Mouse (Mus musculus): ENCODE measurements around the gene Vps45.

Vps45 gene

DNA sequence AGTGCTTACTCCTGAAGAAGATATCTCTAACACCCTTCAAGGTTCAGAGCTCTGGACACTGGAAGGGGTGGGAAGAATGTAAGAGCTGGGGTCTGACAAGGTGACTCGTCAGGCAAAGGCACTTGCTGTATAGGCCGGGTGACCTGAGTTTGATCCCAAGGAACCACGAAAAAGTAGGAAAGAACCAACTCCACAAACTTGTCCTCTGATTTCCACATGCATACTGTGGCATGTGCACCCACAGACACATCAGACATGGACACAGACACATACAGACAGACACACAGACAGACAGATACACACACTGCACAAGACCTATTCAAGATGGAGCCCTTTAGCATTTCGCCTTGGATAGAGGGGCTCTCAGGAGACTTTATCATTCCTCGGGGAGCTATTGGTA lies 20.1 kb downstream of the Vps45 start:
- DNase-seq (ENCODE audit: low spot score): no peak

DNA sequence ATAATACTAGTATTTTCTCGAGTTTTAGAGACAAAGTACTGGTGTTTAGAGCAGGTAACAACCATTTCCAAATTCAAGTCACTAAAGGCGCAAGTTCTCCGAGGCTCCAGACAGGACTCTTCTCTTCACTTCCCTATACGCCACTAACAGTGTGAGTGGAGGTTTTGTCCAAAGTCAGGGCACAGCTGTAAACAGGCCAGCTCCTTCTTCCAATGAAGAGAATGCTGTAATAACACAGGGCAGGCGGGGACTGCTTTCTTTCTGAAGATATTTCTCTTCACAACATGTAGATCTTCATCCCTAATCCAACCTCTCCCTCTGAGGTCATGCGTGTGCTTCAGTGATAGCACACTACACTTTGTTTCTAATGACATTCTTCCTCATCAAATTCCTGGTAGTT lies 21.5 kb downstream of the Vps45 start:
- no peak for DNase-seq (ENCODE audit: low spot score)

DNA sequence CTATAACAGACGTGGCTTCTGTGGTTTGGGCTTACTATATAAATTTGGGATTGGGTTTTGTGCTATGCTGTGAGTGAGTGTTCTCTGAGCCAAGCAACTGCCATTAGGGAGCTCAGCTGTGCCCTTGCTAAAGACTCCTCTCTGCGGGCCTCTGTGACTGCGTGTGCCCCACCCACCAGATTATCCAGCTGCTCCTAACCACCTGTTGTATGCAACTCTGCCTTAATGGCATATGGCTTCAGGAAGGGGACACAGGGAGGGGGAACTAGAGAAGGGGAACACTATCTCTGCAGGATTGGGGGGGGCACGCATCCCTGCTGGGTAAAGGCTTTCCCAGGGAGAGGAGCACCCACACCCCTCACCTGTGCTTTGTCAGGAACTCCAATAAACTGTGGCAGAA lies 25.2 kb downstream of the Vps45 start:
- DNase-seq (ENCODE audit: low spot score): no peak

DNA sequence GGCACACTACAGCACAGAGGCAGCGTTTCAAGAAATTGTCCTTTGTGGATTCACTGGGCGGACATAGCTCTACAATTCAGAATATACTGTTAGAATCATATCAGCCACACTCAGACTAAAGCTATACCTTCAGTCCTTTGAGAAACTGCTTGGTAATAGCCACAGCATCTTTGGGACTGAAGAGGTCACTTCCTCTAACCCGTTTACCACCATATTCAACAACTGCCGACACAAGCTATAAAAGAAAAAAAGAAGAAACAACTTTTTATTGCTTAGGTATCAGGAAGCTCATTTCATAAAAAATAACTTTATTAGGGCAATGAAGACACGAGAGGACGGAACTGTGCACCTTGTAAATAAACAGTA lies 25.6 kb downstream of the Vps45 start:
- DNase-seq (ENCODE audit: low spot score): no peak

DNA sequence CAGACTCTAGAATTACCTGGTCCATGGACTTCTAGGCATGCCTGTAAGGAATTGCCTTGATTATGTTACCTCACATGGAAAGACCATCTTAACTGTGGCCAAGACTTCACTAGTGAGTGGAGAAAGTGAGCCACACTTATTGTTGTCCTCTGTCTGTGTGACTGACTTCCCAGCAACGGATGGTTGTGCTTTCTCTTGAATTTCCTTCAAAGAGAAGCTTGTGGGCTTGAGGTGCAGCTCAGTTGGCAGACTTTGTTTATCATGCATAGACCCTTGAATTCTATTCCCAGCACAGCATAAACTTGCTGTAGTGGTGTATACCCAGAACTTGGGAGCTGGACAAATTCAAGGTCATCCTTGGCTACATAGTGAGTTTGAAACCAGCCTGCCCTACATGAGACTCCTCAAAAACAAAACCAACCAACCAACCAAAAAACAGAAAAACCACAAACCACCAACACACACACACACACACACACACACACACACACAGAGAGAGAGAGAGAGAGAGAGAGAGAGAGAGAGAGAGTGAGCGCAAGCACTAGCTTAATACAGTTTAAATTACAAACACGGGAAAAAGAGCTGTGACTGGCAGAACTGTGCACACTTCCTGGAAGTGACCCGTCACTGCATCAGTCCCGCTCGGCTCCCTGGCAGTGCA lies 26.1 kb downstream of the Vps45 start:
- DNase-seq (ENCODE audit: low spot score): no peak

DNA sequence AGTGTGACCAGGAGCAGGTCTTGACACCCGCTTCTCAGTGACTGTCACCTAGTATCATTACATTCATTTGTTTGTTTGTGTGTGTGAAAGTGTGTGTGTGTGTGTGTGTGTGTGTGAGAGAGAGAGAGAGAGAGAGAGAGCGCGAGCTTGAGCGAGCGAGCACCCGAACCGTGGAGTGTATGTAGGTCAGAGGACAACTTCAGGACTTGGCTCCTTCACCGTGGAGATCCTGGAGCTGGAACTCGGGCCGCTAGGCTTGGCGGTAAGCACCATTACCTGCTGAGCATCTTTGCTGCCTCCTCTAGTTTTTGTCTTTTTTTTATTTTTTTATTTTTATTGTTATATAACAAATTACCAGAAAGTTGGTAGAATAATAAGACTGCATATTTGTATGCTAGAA lies 28.5 kb downstream of the Vps45 start:
- DNase-seq (ENCODE audit: low spot score): no peak

DNA sequence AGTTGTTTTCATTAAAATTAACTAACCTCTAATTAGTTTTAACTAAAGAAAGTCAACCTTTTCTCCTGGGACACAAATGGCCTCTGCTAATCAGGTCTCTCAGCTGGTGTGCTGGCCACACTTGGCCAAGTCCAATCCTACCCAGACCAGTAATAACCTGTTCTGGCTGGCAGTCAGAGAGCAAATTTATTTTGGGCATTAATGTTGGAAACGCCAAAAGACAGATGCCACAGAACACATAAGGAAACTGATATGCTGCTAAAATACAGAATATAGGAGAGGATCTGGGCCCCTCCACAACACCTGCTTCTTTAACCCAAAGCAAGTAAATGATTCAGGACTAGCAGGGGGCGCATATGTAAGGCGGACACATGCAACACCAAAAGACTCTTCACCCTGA lies 28.9 kb downstream of the Vps45 start:
- DNase-seq (ENCODE audit: low spot score): no peak

DNA sequence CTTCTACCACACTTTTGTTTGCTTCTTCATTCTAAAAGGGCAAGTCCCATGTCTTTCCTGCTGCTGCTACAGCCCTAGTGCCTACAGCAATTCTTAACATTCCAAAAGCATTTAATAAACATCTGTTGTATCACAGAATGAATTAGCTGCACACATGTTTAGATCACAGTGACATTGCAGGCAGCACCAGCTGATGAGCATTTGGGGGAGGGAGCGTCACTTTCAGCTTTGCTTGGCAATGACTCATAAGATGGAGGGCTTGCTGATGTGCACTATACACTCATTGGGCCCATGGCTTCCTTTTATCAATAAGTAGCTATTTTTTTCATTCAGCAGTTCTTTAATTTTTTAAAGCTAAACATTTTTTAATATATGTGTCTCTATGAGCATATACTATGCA lies 30.4 kb downstream of the Vps45 start:
- DNase-seq (ENCODE audit: low spot score): peak; percentile 32

DNA sequence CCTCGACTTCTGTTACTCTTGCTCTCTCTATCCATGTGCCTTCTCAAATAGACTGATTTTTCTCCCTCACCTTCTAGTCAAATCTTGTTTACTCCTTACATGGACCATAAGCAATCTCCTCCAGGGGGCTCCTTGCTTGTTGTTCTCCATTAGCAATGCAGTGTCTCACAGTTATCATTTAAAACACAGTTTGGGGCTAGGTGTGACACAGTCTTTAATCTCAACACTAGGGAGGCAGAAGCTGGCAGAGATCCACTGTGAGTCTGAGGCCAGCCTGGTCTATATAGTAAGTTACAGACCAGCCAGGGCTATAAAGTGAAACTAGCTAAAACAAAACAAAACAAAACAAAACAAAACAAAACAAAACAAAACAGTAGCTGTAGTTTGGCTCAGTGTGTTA lies 31.1 kb downstream of the Vps45 start:
- DNase-seq (ENCODE audit: low spot score): no peak

DNA sequence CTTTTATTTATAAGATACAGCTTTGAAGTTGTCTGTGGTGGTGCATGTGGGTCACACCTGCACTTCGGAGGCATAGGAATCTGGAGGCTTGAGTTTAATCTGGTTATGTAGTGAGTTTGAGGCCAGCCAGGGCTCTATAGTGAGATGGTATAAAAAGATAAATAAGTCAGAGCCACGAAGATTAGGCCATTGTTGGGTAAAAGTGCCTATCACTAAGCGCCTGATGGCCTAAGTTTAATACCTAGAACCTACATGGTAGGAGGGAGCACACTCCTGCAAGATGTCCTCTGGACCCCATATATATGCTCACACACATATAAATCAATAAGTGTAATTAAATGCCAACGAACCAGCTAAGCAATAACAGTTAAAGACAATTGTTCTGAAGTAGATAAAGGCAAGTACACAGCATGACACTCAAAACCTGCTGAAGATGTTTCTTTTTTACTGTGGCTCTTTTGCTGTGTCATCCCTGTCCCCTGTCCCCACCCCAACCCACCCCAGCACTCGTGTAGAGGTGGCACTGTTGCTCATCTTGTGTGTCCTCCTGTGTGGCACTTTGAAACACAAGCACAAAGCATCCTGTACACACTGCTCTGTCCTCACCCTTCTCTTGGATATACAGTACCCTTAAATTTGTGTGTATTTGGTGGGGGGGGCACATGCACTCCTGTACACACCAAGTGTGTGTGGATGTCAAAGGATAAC lies 36.7 kb downstream of the Vps45 start:
- no peak for DNase-seq (ENCODE audit: low spot score)

DNA sequence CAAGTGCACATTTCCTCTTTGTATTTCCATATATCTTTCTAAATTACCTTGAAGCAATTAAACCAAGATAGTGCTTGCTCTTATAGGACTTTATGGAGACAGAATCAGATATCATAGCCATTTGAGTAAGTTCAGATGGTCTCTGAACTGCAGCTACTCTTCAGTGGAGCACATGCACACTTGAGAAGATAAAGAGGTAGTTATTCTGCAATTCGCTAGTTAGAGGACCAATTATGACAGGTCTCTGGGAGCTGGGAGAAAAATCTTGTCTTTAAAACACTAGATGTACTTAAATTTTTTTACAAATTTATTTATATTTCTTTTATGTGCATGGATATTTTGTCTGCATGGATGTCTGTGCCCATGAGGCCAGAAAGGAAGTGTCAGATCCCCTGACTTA lies 37.5 kb downstream of the Vps45 start:
- DNase-seq (ENCODE audit: low spot score): no peak

DNA sequence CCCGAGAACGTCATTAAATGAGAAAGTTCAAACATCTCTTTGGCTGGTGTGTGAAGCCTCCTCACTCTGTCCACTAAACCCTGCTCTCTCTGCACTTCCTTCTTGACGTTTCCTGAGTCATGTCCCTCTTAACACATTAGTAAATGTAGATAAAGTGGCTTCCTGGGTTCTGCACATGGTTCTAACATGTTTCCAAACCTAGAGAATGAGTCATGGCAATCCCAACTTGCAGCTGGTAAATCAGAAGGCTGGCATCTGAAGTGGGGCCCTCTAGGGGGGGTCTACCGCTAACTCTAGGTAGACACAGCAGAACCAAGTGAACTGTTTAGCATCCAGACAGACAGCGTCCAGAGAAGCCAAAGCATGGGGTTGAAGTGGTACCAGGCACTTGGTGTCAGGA lies 40.8 kb downstream of the Vps45 start:
- peak; percentile 41 for DNase-seq (ENCODE audit: low spot score)

DNA sequence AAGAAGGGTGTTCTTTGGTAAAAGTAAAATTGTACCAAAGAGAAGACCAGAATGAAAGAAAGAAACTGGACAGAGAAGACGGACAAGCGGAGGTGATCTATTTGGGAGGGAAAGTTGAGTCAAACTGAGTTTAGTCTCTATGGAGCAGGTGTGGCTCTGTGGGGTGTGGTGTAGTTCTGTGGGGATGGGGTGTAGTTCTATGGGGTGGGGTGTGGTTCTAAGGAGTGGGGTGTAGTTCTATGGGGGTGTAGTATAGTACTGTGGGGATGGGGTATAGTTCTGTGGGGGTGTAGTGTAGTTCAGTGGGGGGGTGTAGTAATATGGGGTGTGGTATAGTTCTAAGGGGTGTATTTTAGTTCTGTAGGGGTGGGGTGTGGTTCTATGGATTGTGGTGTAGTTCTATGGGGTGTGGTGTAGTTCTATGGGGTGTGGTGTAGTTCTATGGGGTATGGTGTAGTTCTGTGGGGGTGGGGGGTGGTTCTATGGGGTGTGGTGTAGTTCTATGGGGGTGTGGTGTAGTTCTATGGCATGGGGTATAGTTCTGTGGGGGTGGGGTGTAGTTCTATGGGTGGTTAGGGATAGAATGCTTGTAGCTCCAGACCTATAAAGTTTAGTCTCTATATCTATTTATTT lies 41.9 kb downstream of the Vps45 start:
- no peak for DNase-seq (ENCODE audit: low spot score)

DNA sequence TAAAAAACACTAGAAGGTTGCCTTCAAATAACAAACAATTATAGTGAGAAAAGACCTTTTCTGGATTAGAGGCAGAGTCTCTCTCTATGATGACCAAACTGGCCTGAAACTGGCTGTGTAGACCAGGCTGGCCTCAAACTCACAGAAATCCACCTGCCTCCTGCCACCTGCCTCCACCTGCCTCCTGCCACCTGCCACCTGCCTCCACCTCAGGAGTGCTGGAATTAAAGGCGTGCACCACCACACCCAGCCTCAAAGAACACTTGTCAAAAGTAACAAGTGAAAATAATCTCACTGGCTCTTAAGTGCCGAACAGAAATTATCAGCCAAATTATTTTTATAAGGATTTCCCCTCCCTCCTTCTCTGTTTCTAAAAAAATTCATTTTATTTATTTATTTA lies 42.6 kb downstream of the Vps45 start:
- DNase-seq (ENCODE audit: low spot score): no peak

DNA sequence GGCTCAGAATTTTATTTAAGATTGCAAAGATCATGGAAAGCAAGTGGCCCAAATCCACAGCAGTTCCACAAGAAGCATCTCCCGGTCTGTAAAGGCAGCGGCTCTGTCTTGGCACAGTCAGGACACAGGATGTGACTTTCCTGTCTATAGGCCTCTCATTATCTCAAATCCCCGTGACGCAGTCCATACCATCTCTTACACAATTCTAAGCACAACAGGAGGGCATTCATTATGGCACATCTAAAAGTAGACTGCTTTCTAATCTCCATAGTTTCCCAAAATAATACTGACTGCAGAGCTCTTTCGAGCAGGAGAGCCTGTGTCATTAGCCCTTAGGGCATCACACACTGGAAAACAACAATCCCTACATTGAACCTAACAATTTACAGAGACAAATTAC lies 45.5 kb downstream of the Vps45 start:
- DNase-seq (ENCODE audit: low spot score): no peak

DNA sequence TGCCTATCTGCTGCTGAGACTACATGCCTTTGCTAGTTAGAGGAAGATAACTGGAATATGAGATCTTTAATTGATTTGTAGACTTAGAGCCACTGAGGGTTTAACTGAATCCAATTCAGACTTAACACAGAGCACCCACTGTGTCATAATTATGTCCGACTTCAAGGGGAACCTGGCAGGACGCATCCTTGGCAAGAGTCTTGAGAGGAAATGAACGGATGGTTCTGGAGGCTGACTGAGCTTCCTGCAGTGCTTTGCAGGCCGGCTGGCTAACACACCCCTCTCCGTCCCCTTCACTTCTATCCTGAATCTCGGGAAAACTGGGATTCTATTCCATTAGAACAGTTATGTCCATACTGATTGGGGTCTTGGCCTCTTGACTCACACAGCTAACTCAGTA lies 49.8 kb downstream of the Vps45 start:
- no peak for DNase-seq (ENCODE audit: low spot score)

DNA sequence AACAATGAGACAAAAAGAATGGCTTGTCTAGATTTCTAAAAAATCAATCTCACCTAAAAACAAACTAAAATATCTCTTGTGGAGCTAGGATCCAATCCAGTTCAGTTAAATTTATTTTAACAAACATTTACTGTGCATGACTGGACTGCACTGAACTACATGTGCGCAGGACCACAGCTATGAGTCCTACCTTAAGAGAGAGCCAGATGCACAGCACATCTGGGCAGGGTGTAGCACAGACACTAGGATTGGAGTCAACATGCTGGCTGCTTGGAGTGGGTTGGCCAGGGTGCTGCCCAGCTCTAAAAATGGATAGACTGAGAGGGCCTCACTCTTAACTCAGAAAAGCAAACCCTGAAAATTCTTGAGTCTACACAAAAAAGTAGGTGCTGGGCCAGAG lies 56.7 kb downstream of the Vps45 start:
- no peak for DNase-seq (ENCODE audit: low spot score)

DNA sequence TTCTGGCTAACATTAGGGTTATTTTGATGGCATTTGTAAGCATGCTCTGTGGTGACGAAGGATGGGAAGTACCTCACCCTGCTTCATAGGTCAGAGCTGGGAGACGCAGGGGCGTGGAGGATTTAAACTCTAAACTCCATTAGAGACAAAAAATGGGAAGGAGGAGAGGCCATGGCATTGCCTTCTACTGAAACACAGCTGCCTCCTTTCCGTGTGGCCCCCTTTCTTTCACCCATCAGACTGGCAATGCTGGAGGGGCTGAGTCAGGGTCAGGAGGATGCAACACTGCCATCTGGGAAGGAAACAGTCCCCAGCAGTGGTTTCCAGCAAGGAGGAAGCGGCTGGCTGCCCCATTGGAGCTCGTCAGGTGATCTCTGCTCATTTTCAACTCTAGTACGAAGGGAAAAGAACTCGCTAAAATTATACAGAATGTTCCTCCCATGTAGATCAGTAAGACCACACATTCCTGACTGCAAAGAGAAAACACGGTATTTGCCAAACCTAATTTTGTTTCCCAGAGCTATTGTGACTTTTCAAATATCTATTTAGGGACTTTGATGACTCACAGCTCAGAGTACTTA lies 57.3 kb downstream of the Vps45 start:
- DNase-seq (ENCODE audit: low spot score): peak; percentile 48

DNA sequence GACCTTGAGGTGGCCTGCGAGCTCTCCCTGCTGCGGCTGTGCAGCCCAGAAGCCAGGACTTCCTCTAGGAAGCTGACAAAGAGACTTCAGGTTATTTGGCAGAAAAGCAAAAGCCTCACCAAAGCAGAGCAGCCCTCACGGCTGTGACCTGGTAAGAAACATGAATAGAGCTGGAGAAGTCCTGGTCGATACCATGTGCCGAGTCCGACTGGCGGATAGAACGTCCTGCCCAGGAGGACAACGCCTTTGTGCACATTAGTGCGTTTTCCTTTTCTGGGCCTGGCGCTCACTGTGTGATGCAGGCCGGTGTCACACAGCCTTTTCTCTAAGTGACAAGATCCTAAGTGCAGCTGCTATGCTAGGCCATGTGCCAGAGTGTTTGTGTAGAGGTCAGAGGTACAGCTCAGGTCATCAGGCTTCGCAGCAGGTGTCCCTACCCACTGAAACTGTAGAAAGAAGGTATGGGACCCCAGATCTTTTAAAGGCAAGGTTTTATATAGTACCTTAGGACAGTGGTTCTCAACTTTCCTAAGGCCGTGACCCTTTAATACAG lies 58.1 kb downstream of the Vps45 start:
- DNase-seq (ENCODE audit: low spot score): no peak

DNA sequence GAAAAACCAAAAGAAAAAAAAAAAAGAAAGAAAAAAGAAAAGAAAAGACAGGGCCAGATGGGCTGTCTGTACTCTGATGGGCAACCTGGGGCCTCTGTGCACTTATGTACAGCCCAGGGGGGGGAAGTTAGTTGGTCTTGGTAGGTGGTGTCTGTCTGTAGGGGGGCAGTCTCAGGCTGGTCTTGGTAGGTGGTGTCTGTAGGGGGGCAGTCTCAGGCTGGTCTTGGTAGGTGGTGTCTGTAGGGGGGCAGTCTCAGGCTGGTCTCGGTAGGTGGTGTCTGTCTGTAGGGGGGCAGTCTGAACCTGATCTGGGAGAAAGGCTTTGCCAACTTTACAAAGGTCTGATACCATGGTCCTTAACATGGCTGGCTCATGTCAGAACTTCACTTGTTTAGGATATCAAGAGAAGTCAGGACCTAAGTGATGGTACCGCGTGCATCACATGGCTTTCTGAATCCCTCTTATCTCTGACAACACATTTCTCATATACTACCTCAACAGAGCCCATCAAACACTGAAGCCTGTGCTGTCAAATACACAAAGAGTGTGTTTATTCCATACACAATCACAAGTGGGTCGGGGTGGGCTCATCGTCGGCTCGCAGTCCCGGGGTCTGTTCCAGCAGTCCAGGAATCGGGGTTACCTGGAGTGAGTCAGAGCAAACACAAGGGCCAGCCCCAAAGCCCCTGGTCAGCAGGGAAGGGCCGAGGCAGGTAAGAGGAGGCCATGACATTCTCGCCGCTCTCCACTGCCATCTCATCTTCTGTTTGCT lies 58.8 kb downstream of the Vps45 start:
- DNase-seq (ENCODE audit: low spot score): no peak

DNA sequence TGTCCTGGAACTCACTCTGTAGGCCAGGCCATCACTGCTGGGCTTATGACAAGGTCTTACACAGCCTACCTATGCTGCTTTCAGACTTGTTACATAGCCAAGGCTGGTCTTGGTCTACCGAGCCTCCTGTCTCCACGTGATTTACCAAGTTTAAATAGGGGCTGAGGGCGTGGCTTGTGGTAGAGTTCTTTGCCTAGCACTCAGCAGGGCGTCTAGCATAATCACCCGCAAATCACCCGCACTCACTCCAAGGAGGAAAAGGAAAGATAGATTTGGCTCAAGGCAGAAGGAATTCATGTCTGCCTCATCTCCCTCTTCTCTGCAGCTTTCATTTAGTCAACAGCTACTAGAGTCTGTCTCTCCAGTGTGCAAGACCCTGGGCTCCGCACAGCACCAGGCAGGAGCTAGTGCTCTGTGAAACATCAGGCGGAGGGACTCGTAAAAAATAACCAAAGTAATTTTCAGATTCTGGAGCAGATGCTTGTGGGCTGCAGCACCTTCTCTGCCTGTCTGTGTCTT lies 61.0 kb downstream of the Vps45 start:
- DNase-seq (ENCODE audit: low spot score): peak; percentile 30

DNA sequence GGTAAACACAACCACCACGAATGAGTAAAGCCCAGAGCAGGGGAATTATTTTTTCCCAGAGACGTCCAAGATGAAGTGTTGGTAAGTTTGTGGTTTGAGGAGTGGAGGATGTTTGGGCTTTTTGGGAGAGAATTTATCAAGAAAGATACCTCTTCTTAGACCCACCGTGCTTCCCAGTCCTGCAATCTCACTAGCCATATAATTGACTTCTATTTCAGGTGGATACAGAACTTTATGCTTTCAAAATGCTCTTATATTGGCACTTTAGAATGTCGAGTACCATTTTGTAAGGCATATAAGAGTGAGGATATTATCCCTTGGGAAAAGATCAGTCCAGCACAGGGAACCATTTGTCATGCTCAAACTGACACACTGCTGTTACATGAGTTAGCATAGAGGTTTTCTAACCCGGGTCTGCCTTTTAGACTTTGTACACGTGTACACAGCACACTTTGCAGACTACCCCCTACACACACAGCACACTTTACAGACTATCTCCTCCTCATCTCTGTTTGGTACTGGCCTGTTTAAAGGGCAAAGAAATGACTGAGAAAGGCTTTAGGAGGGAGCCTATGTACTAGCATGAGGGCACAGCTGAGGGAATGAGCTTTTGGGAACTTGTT lies 61.7 kb downstream of the Vps45 start:
- DNase-seq (ENCODE audit: low spot score): peak; percentile 30
